Mouse (Mus musculus) right cerebral cortex, postnatal 14 days (tissue): ENCODE data around the gene Ing2.
A peak's percentile ranks its signal among the peaks of the same experiment; 100 is the strongest.

Experiments used
- DNase-seq: peaks from one replicate; pipeline ENCODE4 v3.0.0; 2022

The Ing2 gene

GRCm38 (mm10) chr8:47674777-47675710 is at the start of gene Ing2:
Gene Ing2, minus strand, starts transcription at chr8:47675556.
- DNase-seq = peak; percentile 100

GRCm38 (mm10) chr8:47721609-47722008 is 46.3 kb upstream of the Ing2 start:
- DNase-seq = no peak

GRCm38 (mm10) chr8:47718641-47719040 is 43.3 kb upstream of the Ing2 start:
- DNase-seq = no peak

GRCm38 (mm10) chr8:47713761-47714745 is 38.7 kb upstream of the Ing2 start, which contains the start of gene Cdkn2aip:
Gene Cdkn2aip, minus strand, starts transcription at chr8:47713932.
- peak; percentile 92 for DNase-seq

GRCm38 (mm10) chr8:47713171-47713663 is 37.9 kb upstream of the Ing2 start:
- peak; percentile 18 for DNase-seq

- DNase-seq = no peak
Observed at GRCm38 (mm10) chr8:47708106-47708505, 32.8 kb upstream of the Ing2 start.

GRCm38 (mm10) chr8:47706746-47707145 is 31.4 kb upstream of the Ing2 start:
- no peak for DNase-seq

GRCm38 (mm10) chr8:47702333-47702732 is 27.0 kb upstream of the Ing2 start:
- DNase-seq = no peak

GRCm38 (mm10) chr8:47697696-47698095 is 22.3 kb upstream of the Ing2 start:
- DNase-seq = no peak

GRCm38 (mm10) chr8:47695431-47696105 is 20.2 kb upstream of the Ing2 start:
- peak; percentile 31 for DNase-seq

GRCm38 (mm10) chr8:47693119-47693518 is 17.8 kb upstream of the Ing2 start:
- DNase-seq = peak; percentile 94

GRCm38 (mm10) chr8:47691831-47692230 is 16.5 kb upstream of the Ing2 start:
- DNase-seq = no peak

GRCm38 (mm10) chr8:47691303-47691702 is 15.9 kb upstream of the Ing2 start:
- no peak for DNase-seq

GRCm38 (mm10) chr8:47690674-47691078 is 15.3 kb upstream of the Ing2 start:
- DNase-seq = no peak

GRCm38 (mm10) chr8:47689704-47690326 is 14.5 kb upstream of the Ing2 start:
- DNase-seq = no peak

GRCm38 (mm10) chr8:47684441-47684840 is 9.1 kb upstream of the Ing2 start:
- DNase-seq = no peak

- no peak for DNase-seq
Observed at GRCm38 (mm10) chr8:47683994-47684393, 8.6 kb upstream of the Ing2 start.

GRCm38 (mm10) chr8:47680306-47680705 is 5.0 kb upstream of the Ing2 start:
- DNase-seq = no peak

GRCm38 (mm10) chr8:47679603-47680002 is 4.2 kb upstream of the Ing2 start:
- no peak for DNase-seq

GRCm38 (mm10) chr8:47676631-47677030 is 1.3 kb upstream of the Ing2 start:
- no peak for DNase-seq

- no peak for DNase-seq
Observed at GRCm38 (mm10) chr8:47676224-47676623, 868 bp upstream of the Ing2 start.

GRCm38 (mm10) chr8:47675786-47676185 is 430 bp upstream of the Ing2 start:
- DNase-seq = no peak
